Mouse (Mus musculus) CH12.LX (cell line): ENCODE measurements around the gene Wdr81.

Experiments used
- BHLHE40 ChIP-seq: IDR thresholded peaks from 2 replicates; pipeline ENCODE4 v1.6.1; 2011; ENCODE audit warnings: mild to moderate bottlenecking, low read depth, low read length, improper control_type of control experiment
- CTCF ChIP-seq, 2 experiments: IDR thresholded peaks in 1 of 2; conservative IDR thresholded peaks in 1 of 2; 2 replicates each; pipeline ENCODE4 v1.5.1; 2011 to 2012; ENCODE audit warnings: low read depth in 2 of 2, low read length in 2 of 2, improper control_type of control experiment in 1 of 2, inconsistent platforms in 1 of 2, mild to moderate bottlenecking in 1 of 2, moderate library complexity in 1 of 2
- EP300 ChIP-seq: IDR thresholded peaks from 2 replicates; pipeline ENCODE4 v1.6.1; 2011; ENCODE audit warnings: low read length, improper control_type of control experiment
- HCFC1 ChIP-seq: IDR thresholded peaks from 2 replicates; pipeline ENCODE4 v1.6.1; 2012; ENCODE audit warnings: low read depth, mild to moderate bottlenecking, inconsistent platforms, low read length, improper control_type of control experiment
- MXI1 ChIP-seq: IDR thresholded peaks from 2 replicates; pipeline ENCODE4 v1.6.1; 2011; ENCODE audit warnings: mild to moderate bottlenecking, low read depth, low read length, improper control_type of control experiment
- NELFE ChIP-seq: IDR thresholded peaks from 2 replicates; pipeline ENCODE4 v1.6.1; 2011; ENCODE audit warnings: low read depth, low read length, improper control_type of control experiment
- POLR2A ChIP-seq: IDR thresholded peaks from 2 replicates; pipeline ENCODE4 v1.6.1; 2011; ENCODE audit warnings: low read depth, mild to moderate bottlenecking, improper control_type of control experiment, low read length
- RAD21 ChIP-seq: IDR thresholded peaks from 2 replicates; pipeline ENCODE4 v1.6.1; 2011; ENCODE audit warnings: low read depth, mild to moderate bottlenecking, low read length, improper control_type of control experiment, moderate library complexity
- USF1 ChIP-seq: IDR thresholded peaks from 2 replicates; pipeline ENCODE4 v1.6.1; 2014; ENCODE audit warnings: low read depth, mild to moderate bottlenecking, inconsistent platforms, low read length, improper control_type of control experiment
- ZC3H11A ChIP-seq: IDR thresholded peaks from 2 replicates; pipeline ENCODE4 v1.6.1; 2012; ENCODE audit warnings: low read depth, mild to moderate bottlenecking, inconsistent platforms, low read length, improper control_type of control experiment
- ZKSCAN1 ChIP-seq: IDR thresholded peaks from 2 replicates; pipeline ENCODE4 v1.6.1; 2012; ENCODE audit warnings: low read depth, inconsistent platforms, low read length, improper control_type of control experiment, borderline replicate concordance

GRCm38 (mm10) chr11:75441034-75441433, 13.5 kb downstream of the Wdr81 start:
- no peak for TF ChIP-seq CTCF (conservative IDR thresholded peaks at IDR 0.05 in 1 of 2, IDR thresholded peaks at IDR 0.05 in 1 of 2; ENCODE audit: low read depth in 2 of 2, low read length in 2 of 2)
- peak; percentile 56 for TF ChIP-seq EP300
- TF ChIP-seq ZKSCAN1: no peak
- TF ChIP-seq NELFE: no peak
- TF ChIP-seq USF1: no peak
- no peak for TF ChIP-seq POLR2A
- TF ChIP-seq MXI1: no peak
- no peak for TF ChIP-seq RAD21
- no peak for TF ChIP-seq HCFC1
- no peak for TF ChIP-seq BHLHE40
- no peak for TF ChIP-seq ZC3H11A
